Mouse (Mus musculus) embryonic fibroblast, embryonic 13.5 days (primary cell): ENCODE results near the gene Specc1l.

Source experiments
- CTCF ChIP-seq: IDR thresholded peaks from 2 replicates; pipeline ENCODE4 v1.5.1; 2011; ENCODE audit warnings: mild to moderate bottlenecking, control low read depth, low read length, moderate library complexity, borderline replicate concordance; ENCODE audit not compliant: insufficient read depth
- POLR2A ChIP-seq: IDR thresholded peaks from 2 replicates; pipeline ENCODE4 v1.6.1; 2011; ENCODE audit warnings: low read depth, mild to moderate bottlenecking, control low read depth, low read length, moderate library complexity

GRCm38 (mm10) chr10:75224630-75225029 lies 12.8 kb downstream of the Specc1l start:
- TF ChIP-seq CTCF (no peak), POLR2A (no peak)
